Mouse (Mus musculus): Measurements from ENCODE around the gene Cbln1. TPM values are rescaled to one million over a fixed set of nuclear protein-coding genes. Genes with fewer than 3 reads are reported as not detected.

Gene Cbln1
- polyA plus RNA-seq, 1 experiment from 2014 or later: 5.9 TPM

- DNase-seq (ENCODE audit: low spot score) (peak; percentile 53), ATAC-seq (ENCODE audit: insufficient number of reproducible peaks, low FRiP score, low TSS enrichment, low read depth) (no peak)
- H3K9me3 ChIP-seq (ENCODE audit: control insufficient read depth, low read length): no peaks in the 10 kb centered on the region
- WGBS: 36% methylated on average over 6 of the region's 6 CpGs
- no peak overlapping the region for H3K9ac ChIP-seq (ENCODE audit: low read length)
- no peak overlapping the region for H3K4me3 ChIP-seq (ENCODE audit: low read depth, low read length)
- H3K4me2 ChIP-seq (ENCODE audit: low read depth, severe bottlenecking): no peak overlapping the region
- H3K27me3 ChIP-seq (ENCODE audit: control insufficient read depth, insufficient read depth, low read length): no peaks in the 10 kb centered on the region
- H3K27ac ChIP-seq (replicated peaks; ENCODE audit: low read depth, low read length): no peak overlapping the region
- no peaks in the 10 kb centered on the region for H3K36me3 ChIP-seq (ENCODE audit: control insufficient read depth, insufficient read depth, low read length)
- 0 out of 2 replicates have a peak, but pooled peaks cover 2% of the 10 kb centered on the region for H3K4me1 ChIP-seq (ENCODE audit: control insufficient read depth, insufficient read depth, low read length)
These were observed 25.2 kb upstream of the Cbln1 start for GRCm38 (mm10) chr8:87497641-87498040.

GRCm38 (mm10) chr8:87496511-87496910, 24.1 kb upstream of the Cbln1 start:
- no peak for DNase-seq (ENCODE audit: low spot score)
- H3K4me1 ChIP-seq (ENCODE audit: control insufficient read depth, insufficient read depth, low read length): 0 out of 2 replicates have a peak, but pooled peaks cover 2% of the 10 kb centered on the region
- no peaks in the 10 kb centered on the region for H3K36me3 ChIP-seq (ENCODE audit: control insufficient read depth, insufficient read depth, low read length)
- no peak overlapping the region for H3K27ac ChIP-seq (replicated peaks; ENCODE audit: low read depth, low read length)
- H3K27me3 ChIP-seq (ENCODE audit: control insufficient read depth, insufficient read depth, low read length): no peaks in the 10 kb centered on the region
- ATAC-seq (ENCODE audit: insufficient number of reproducible peaks, low FRiP score, low TSS enrichment, low read depth): no peak
- H3K4me3 ChIP-seq (ENCODE audit: low read depth, low read length): no peak overlapping the region
- H3K9me3 ChIP-seq (ENCODE audit: control insufficient read depth, low read length): no peaks in the 10 kb centered on the region
- WGBS: 84% methylated on average over 7 of the region's 7 CpGs
- no peak overlapping the region for H3K9ac ChIP-seq (ENCODE audit: low read length)
- H3K4me2 ChIP-seq (ENCODE audit: low read depth, severe bottlenecking): no peak overlapping the region

GRCm38 (mm10) chr8:87494862-87495261, 22.5 kb upstream of the Cbln1 start:
- H3K36me3 ChIP-seq (ENCODE audit: control insufficient read depth, insufficient read depth, low read length): no peaks in the 10 kb centered on the region
- no peak overlapping the region for H3K4me3 ChIP-seq (ENCODE audit: low read depth, low read length)
- no peak overlapping the region for H3K27ac ChIP-seq (replicated peaks; ENCODE audit: low read depth, low read length)
- DNase-seq (ENCODE audit: low spot score): no peak
- no peak for ATAC-seq (ENCODE audit: insufficient number of reproducible peaks, low FRiP score, low TSS enrichment, low read depth)
- no peak overlapping the region for H3K9ac ChIP-seq (ENCODE audit: low read length)
- H3K9me3 ChIP-seq (ENCODE audit: control insufficient read depth, low read length): no peaks in the 10 kb centered on the region
- 86% methylated on average over 9 of the region's 9 CpGs for WGBS
- H3K4me1 ChIP-seq (ENCODE audit: control insufficient read depth, insufficient read depth, low read length): 0 out of 2 replicates have a peak, but pooled peaks cover 2% of the 10 kb centered on the region
- H3K27me3 ChIP-seq (ENCODE audit: control insufficient read depth, insufficient read depth, low read length): no peaks in the 10 kb centered on the region
- no peak overlapping the region for H3K4me2 ChIP-seq (ENCODE audit: low read depth, severe bottlenecking)

- H3K36me3 ChIP-seq (ENCODE audit: control insufficient read depth, insufficient read depth, low read length): no peaks in the 10 kb centered on the region
- no peak overlapping the region for H3K4me3 ChIP-seq (ENCODE audit: low read depth, low read length)
- DNase-seq (ENCODE audit: low spot score): no peak
- H3K27me3 ChIP-seq (ENCODE audit: control insufficient read depth, insufficient read depth, low read length): no peaks in the 10 kb centered on the region
- H3K4me1 ChIP-seq (ENCODE audit: control insufficient read depth, insufficient read depth, low read length): 0 out of 2 replicates have a peak, but pooled peaks cover 2% of the 10 kb centered on the region
- 75% methylated on average over 5 of the region's 5 CpGs for WGBS
- H3K4me2 ChIP-seq (ENCODE audit: low read depth, severe bottlenecking): no peak overlapping the region
- no peaks in the 10 kb centered on the region for H3K9me3 ChIP-seq (ENCODE audit: control insufficient read depth, low read length)
- ATAC-seq (ENCODE audit: insufficient number of reproducible peaks, low FRiP score, low TSS enrichment, low read depth): no peak
- no peak overlapping the region for H3K27ac ChIP-seq (replicated peaks; ENCODE audit: low read depth, low read length)
- H3K9ac ChIP-seq (ENCODE audit: low read length): no peak overlapping the region
These were observed 17.5 kb upstream of the Cbln1 start for GRCm38 (mm10) chr8:87489841-87490415.

GRCm38 (mm10) chr8:87481396-87481795, 9.0 kb upstream of the Cbln1 start:
- Histone ChIP-seq H3K4me2 (ENCODE audit: low read depth, severe bottlenecking) (no peak overlapping the region), H3K36me3 (ENCODE audit: control insufficient read depth, insufficient read depth, low read length) (no peaks in the 10 kb centered on the region), H3K4me3 (ENCODE audit: low read depth, low read length) (no peak overlapping the region), H3K4me1 (ENCODE audit: control insufficient read depth, insufficient read depth, low read length) (no peaks in the 10 kb centered on the region), H3K9me3 (ENCODE audit: control insufficient read depth, low read length) (no peaks in the 10 kb centered on the region), H3K27me3 (ENCODE audit: control insufficient read depth, insufficient read depth, low read length) (0 out of 2 replicates have a peak, but pooled peaks cover 3% of the 10 kb centered on the region), H3K27ac (replicated peaks; ENCODE audit: low read depth, low read length) (no peak overlapping the region), H3K9ac (ENCODE audit: low read length) (no peak overlapping the region)
- no peak for ATAC-seq (ENCODE audit: insufficient number of reproducible peaks, low FRiP score, low TSS enrichment, low read depth)
- WGBS: 78% methylated on average over 1 of the region's 1 CpGs
- DNase-seq (ENCODE audit: low spot score): no peak

GRCm38 (mm10) chr8:87478221-87478620, 5.8 kb upstream of the Cbln1 start:
- 72% methylated on average over 3 of the region's 3 CpGs for WGBS
- Histone ChIP-seq H3K9ac (ENCODE audit: low read length) (no peak overlapping the region), H3K27ac (replicated peaks; ENCODE audit: low read depth, low read length) (no peak overlapping the region), H3K9me3 (ENCODE audit: control insufficient read depth, low read length) (no peaks in the 10 kb centered on the region), H3K36me3 (ENCODE audit: control insufficient read depth, insufficient read depth, low read length) (no peaks in the 10 kb centered on the region), H3K27me3 (ENCODE audit: control insufficient read depth, insufficient read depth, low read length) (peaks cover 22% of the 10 kb centered on the region), H3K4me3 (ENCODE audit: low read depth, low read length) (no peak overlapping the region), H3K4me1 (ENCODE audit: control insufficient read depth, insufficient read depth, low read length) (0 out of 2 replicates have a peak, but pooled peaks cover 2% of the 10 kb centered on the region), H3K4me2 (ENCODE audit: low read depth, severe bottlenecking) (no peak overlapping the region)
- DNase-seq (ENCODE audit: low spot score): no peak
- ATAC-seq (ENCODE audit: insufficient number of reproducible peaks, low FRiP score, low TSS enrichment, low read depth): no peak

- H3K36me3 ChIP-seq (ENCODE audit: control insufficient read depth, insufficient read depth, low read length): no peaks in the 10 kb centered on the region
- H3K4me1 ChIP-seq (ENCODE audit: control insufficient read depth, insufficient read depth, low read length): 0 out of 2 replicates have a peak, but pooled peaks cover 5% of the 10 kb centered on the region
- no peak overlapping the region for H3K4me2 ChIP-seq (ENCODE audit: low read depth, severe bottlenecking)
- DNase-seq (ENCODE audit: low spot score) (no peak), ATAC-seq (ENCODE audit: insufficient number of reproducible peaks, low FRiP score, low TSS enrichment, low read depth) (no peak)
- H3K27ac ChIP-seq (replicated peaks; ENCODE audit: low read depth, low read length): no peak overlapping the region
- H3K27me3 ChIP-seq (ENCODE audit: control insufficient read depth, insufficient read depth, low read length): peaks cover 29% of the 10 kb centered on the region
- no peak overlapping the region for H3K9ac ChIP-seq (ENCODE audit: low read length)
- H3K9me3 ChIP-seq (ENCODE audit: control insufficient read depth, low read length): no peaks in the 10 kb centered on the region
- no peak overlapping the region for H3K4me3 ChIP-seq (ENCODE audit: low read depth, low read length)
- WGBS: 44% methylated on average over 3 of the region's 3 CpGs
These were observed 4.8 kb upstream of the Cbln1 start for GRCm38 (mm10) chr8:87477102-87477645.

GRCm38 (mm10) chr8:87475551-87475950, 3.1 kb upstream of the Cbln1 start:
- H3K27ac ChIP-seq (replicated peaks; ENCODE audit: low read depth, low read length): no peak overlapping the region
- no peaks in the 10 kb centered on the region for H3K36me3 ChIP-seq (ENCODE audit: control insufficient read depth, insufficient read depth, low read length)
- 51% methylated on average over 3 of the region's 3 CpGs for WGBS
- no peak overlapping the region for H3K4me2 ChIP-seq (ENCODE audit: low read depth, severe bottlenecking)
- H3K4me3 ChIP-seq (ENCODE audit: low read depth, low read length): no peak overlapping the region
- H3K27me3 ChIP-seq (ENCODE audit: control insufficient read depth, insufficient read depth, low read length): peaks cover 42% of the 10 kb centered on the region
- H3K4me1 ChIP-seq (ENCODE audit: control insufficient read depth, insufficient read depth, low read length): peaks cover 14% of the 10 kb centered on the region
- ATAC-seq (ENCODE audit: insufficient number of reproducible peaks, low FRiP score, low TSS enrichment, low read depth) (no peak), DNase-seq (ENCODE audit: low spot score) (no peak)
- no peak overlapping the region for H3K9ac ChIP-seq (ENCODE audit: low read length)
- H3K9me3 ChIP-seq (ENCODE audit: control insufficient read depth, low read length): no peaks in the 10 kb centered on the region

Measured in limb, embryonic 11.5 days (tissue).